Mouse (Mus musculus): ENCODE results near the gene Kank3. TPM values are rescaled to one million over a fixed set of nuclear protein-coding genes. Genes with fewer than 3 reads are reported as not detected.
"Not testable (repeated sequence)": the region's sequence is repeated elsewhere in the genome, so short reads cannot be mapped to it uniquely, and the experiment has no call there.

Gene Kank3
- polyA plus RNA-seq, 1 experiment from 2014 or later = 17.1 TPM

DNA sequence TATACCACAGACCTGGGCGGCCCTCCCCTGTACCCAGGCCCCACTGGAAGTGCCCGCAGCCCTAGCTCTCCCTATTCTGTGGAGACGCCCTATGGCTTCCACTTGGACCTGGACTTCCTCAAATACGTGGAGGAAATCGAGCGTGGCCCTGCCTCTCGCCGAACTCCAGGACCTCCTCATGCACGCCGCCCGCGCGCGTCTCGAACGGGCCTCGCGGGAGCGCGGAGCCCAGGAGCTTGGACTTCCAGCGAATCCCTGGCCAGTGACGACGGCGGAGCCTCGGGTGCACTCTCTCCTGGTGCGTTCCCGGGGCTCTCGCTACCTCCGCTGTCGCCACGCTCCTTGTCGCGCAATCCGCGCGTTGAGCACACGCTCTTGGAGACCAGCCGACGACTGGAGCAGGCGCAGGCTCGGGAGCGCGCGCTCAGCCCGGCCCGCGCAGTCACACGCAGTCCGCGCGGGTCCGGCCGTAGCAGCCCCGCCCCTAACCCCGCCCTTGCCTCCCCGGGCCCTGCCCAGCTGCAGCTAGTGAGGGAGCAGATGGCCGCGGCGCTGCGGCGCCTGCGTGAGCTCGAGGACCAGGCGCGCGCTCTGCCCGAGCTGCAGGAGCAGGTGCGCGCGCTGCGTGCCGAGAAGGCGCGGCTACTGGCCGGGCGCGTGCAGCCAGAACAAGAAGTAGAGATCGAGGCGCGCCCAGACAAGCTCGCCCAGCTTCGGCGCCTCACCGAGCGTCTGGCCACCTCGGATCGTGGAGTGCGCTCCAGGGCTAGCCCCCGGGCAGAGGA is 7.1 kb downstream of the Kank3 start:
- H3K9me3 ChIP-seq (ENCODE audit: control insufficient read depth, low read length) = no peaks in the 10 kb centered on the region
- peak overlapping the region; percentile 91 for H3K27ac ChIP-seq (replicated peaks)
- peak overlapping the region; percentile 54 for H3K4me3 ChIP-seq (ENCODE audit: low read depth, low read length)
- WGBS = under 1% methylated on average over 85 of the region's 89 CpGs
- DNase-seq (ENCODE audit: low spot score) (peak; percentile 98), ATAC-seq (ENCODE audit: low FRiP score, low TSS enrichment) (peak; percentile 98)
- H3K4me1 ChIP-seq (replicated peaks; ENCODE audit: control insufficient read depth, insufficient read depth) = peaks cover 7% of the 10 kb centered on the region; the same call in 1 of the 2 replicates
- no peak for TF ChIP-seq CTCF (IDR thresholded peaks at IDR 0.05; ENCODE audit: low read depth)
- no peak for TF ChIP-seq EP300 (optimal IDR thresholded peaks at IDR 0.05)
- peaks cover 13% of the 10 kb centered on the region; the same call in 1 of the 2 replicates for H3K36me3 ChIP-seq (ENCODE audit: control insufficient read depth, insufficient read depth, low read length)
- peak overlapping the region; percentile 88 for H3K4me2 ChIP-seq (replicated peaks; ENCODE audit: low read depth)
- H3K9ac ChIP-seq (ENCODE audit: low read length) = peak overlapping the region; percentile 72
- no peaks in the 10 kb centered on the region for H3K27me3 ChIP-seq (ENCODE audit: control insufficient read depth, insufficient read depth, low read length)

DNA sequence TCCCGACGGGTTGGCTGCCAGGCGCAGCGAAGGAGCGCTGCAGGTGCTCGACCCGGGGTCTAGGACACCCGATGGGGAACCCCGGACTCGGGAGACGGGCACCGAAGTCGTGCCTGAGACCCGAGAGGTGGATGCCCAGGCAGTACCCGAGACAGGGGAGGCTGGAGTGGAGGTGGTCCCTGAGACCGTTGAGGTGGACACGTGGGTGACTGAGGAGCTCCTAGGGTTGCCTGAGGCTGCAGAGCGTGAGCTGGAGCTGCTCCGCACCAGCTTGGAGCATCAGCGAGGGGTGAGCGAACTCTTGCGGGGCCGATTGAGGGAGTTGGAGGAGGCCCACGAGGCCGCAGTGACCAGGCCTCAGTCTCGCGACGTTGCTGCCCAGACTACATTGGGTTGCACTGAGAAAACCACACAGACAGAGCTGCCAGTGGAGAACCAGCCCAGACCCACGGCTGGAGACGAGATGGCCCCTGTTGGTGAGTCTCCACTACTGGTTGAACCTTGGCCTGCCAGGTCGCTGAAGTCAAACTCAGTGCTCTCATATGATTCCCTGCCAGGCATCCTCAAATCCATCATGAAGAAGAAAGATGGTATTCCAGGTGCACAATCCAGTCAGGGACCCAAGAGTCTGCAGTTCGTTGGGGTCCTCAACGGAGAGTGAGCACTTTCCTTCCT is 7.8 kb downstream of the Kank3 start:
- Histone ChIP-seq H3K4me2 (replicated peaks; ENCODE audit: low read depth) (peak overlapping the region; percentile 88), H3K4me3 (ENCODE audit: low read depth, low read length) (peak overlapping the region; percentile 54), H3K9ac (ENCODE audit: low read length) (peak overlapping the region; percentile 72), H3K4me1 (replicated peaks; ENCODE audit: control insufficient read depth, insufficient read depth) (peaks cover 7% of the 10 kb centered on the region; the same call in 1 of the 2 replicates), H3K27me3 (ENCODE audit: control insufficient read depth, insufficient read depth, low read length) (no peaks in the 10 kb centered on the region), H3K9me3 (ENCODE audit: control insufficient read depth, low read length) (no peaks in the 10 kb centered on the region), H3K36me3 (ENCODE audit: control insufficient read depth, insufficient read depth, low read length) (peaks cover 13% of the 10 kb centered on the region; the same call in 1 of the 2 replicates), H3K27ac (replicated peaks) (peak overlapping the region; percentile 91)
- WGBS = 21% methylated on average over 33 of the region's 33 CpGs
- DNase-seq (ENCODE audit: low spot score) (no peak), ATAC-seq (ENCODE audit: low FRiP score, low TSS enrichment) (peak; percentile 43)
- TF ChIP-seq EP300 (optimal IDR thresholded peaks at IDR 0.05) = no peak
- TF ChIP-seq CTCF (IDR thresholded peaks at IDR 0.05; ENCODE audit: low read depth) = no peak

DNA sequence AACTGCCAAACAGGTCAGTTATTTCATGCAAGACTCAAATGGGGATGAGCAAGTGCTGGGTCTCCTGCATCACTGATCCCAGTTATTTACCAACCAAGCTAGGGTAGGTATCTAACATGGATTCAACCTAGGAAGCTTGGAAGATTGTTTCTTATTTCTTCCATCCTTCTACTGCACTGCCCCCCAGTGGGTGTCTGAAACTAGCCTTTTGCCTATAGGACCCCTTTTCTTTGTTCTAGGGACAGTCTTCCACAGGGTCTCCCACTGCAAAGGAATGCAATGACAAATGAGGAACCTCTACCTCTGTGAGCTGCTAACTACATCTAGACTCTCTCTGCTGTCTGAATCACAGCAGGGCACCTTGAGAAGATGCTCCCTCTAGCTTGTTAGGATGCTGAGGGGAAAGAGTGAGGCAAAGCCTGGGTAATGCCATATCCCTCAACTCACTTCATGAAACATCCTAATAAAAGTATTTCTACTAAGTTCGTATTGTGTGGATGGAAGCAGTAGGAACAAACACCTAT is 12.2 kb downstream of the Kank3 start:
- H3K4me1 ChIP-seq (replicated peaks; ENCODE audit: control insufficient read depth, insufficient read depth) = peaks cover 10% of the 10 kb centered on the region; the same call in 1 of the 2 replicates
- no peak overlapping the region for H3K9ac ChIP-seq (ENCODE audit: low read length)
- H3K27me3 ChIP-seq (ENCODE audit: control insufficient read depth, insufficient read depth, low read length) = no peaks in the 10 kb centered on the region
- no peak for ATAC-seq (ENCODE audit: low FRiP score, low TSS enrichment)
- no peak overlapping the region for H3K27ac ChIP-seq (replicated peaks)
- peaks cover 13% of the 10 kb centered on the region; the same call in 1 of the 2 replicates for H3K36me3 ChIP-seq (ENCODE audit: control insufficient read depth, insufficient read depth, low read length)
- TF ChIP-seq EP300 (optimal IDR thresholded peaks at IDR 0.05) = no peak
- peak; percentile 53 for TF ChIP-seq CTCF (IDR thresholded peaks at IDR 0.05; ENCODE audit: low read depth)
- DNase-seq (ENCODE audit: low spot score) = no peak
- H3K4me3 ChIP-seq (ENCODE audit: low read depth, low read length) = no peak overlapping the region
- H3K9me3 ChIP-seq (ENCODE audit: control insufficient read depth, low read length) = no peaks in the 10 kb centered on the region
- H3K4me2 ChIP-seq (replicated peaks; ENCODE audit: low read depth) = no peak overlapping the region
- WGBS = 74% methylated on average over 1 of the region's 1 CpGs

DNA sequence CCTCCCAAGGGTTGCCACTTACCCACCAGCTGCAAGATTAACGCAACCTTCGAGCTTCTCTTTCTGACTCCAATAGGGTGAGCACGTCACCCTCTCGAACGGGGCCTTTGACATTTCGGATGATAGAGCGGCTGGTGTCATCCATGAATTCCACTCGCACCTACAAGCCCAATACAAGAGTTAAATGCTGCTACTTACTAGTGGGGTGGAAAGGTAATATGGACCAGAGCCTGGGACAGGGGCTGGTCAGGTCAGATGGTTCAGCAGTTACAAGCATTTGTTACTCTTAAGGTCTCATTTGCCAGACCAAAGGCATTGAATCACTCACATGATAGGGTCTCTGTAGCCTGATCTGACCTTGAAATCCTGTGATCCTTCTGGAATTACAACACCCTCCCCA is 12.9 kb downstream of the Kank3 start:
- 75% methylated on average over 8 of the region's 8 CpGs for WGBS
- H3K9me3 ChIP-seq (ENCODE audit: control insufficient read depth, low read length); H3K27me3 ChIP-seq (ENCODE audit: control insufficient read depth, insufficient read depth, low read length); H3K4me1 ChIP-seq (replicated peaks; ENCODE audit: control insufficient read depth, insufficient read depth); ATAC-seq (ENCODE audit: low FRiP score, low TSS enrichment); DNase-seq (ENCODE audit: low spot score): not testable (repeated sequence)
- peak overlapping the region; percentile 69 for H3K4me3 ChIP-seq (ENCODE audit: low read depth, low read length)
- peaks cover 13% of the 10 kb centered on the region; the same call in 1 of the 2 replicates for H3K36me3 ChIP-seq (ENCODE audit: control insufficient read depth, insufficient read depth, low read length)
- H3K9ac ChIP-seq (ENCODE audit: low read length) = peak overlapping the region; percentile 85
- H3K27ac ChIP-seq (replicated peaks) = 0 out of 2 replicates have a peak overlapping the region, but pooled peaks have one; percentile 8
- H3K4me2 ChIP-seq (replicated peaks; ENCODE audit: low read depth) = peak overlapping the region; percentile 70

DNA sequence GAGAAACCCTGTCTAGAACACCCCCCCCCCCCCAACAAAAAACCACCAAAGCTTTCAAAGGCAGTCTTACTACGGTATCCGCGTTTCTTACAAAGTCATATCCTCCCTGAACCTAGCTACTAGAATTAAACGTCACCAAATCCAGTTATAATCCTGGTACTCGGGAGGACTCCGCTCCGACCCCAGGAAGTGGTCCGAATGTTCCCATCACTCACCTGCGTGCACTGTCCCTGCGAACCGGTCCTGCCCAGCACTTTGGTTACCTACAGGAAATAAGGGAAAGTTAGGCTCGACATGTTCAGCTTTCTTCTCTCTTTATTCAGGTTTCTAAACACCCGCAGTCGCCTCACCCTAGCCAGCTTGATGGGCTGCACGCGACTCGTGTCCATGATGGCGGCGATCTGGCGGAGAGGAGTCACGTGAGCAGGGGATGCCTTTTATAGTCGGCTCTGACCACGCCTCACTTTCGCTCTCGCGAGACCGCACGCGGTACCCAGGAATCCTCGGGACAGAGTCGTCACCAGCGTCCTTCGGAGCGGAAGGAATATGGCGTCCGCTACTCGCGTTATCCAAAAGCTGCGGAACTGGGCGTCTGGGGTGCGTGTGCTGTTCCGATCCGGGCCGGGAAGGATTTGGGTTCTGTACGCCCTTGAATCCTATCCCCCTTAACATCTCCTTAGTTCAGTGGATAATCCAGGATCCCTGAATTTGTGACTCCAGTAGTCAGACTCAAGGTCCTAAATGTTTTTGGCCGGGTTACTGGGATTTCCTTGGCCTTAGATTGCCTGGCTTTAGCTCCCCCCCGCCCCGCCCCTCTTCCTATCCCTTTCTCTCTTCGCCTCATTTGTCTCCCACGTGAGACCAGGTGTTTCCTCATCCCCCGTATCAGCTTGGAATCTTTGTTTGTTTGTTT is 14.0 kb downstream of the Kank3 start, which contains the start of the genes Rps28 and Ndufa7:
TSS of gene Rps28 (minus strand) at position 479 of the 913 bp plus-strand sequence.
TSS of gene Ndufa7 (plus strand) at position 489 of the 913 bp plus-strand sequence.
- TF ChIP-seq CTCF (IDR thresholded peaks at IDR 0.05; ENCODE audit: low read depth) (no peak), EP300 (optimal IDR thresholded peaks at IDR 0.05) (peak; percentile 96)
- Histone ChIP-seq H3K4me2 (replicated peaks; ENCODE audit: low read depth) (peak within 1 kb of the TSS; percentile 70), H3K4me1 (replicated peaks; ENCODE audit: control insufficient read depth, insufficient read depth) (peaks cover 5% of the 10 kb centered on the region; the same call in 1 of the 2 replicates), H3K9me3 (ENCODE audit: control insufficient read depth, low read length) (no peaks in the 10 kb centered on the region), H3K9ac (ENCODE audit: low read length) (peak within 1 kb of the TSS; percentile 85), H3K4me3 (ENCODE audit: low read depth, low read length) (peak within 1 kb of the TSS; percentile 69), H3K27ac (replicated peaks) (peak within 1 kb of the TSS; percentile 91), H3K27me3 (ENCODE audit: control insufficient read depth, insufficient read depth, low read length) (no peaks in the 10 kb centered on the region), H3K36me3 (ENCODE audit: control insufficient read depth, insufficient read depth, low read length) (peaks cover 13% of the 10 kb centered on the region; the same call in 1 of the 2 replicates)
- under 1% methylated on average over 51 of the region's 51 CpGs for WGBS
- DNase-seq (ENCODE audit: low spot score) (peak; percentile 97), ATAC-seq (ENCODE audit: low FRiP score, low TSS enrichment) (peak; percentile 94)

DNA sequence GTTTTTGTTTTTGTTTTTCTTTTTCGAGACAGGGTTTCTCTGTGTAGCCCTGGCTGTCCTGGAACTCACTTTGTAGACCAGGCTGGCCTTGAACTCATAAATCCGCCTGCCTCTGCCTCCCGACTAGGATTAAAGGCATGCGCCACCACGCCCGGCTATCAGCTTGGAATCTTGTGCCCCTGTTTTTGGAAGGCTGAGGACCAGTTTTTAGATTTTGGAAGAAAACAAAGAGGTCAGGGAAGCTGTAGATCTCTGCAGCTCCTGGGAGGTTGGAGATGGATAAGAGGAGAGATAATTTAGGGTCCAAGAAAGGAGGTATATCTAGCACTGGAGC is 14.6 kb downstream of the Kank3 start:
- not testable (repeated sequence) for H3K4me1 ChIP-seq (replicated peaks; ENCODE audit: control insufficient read depth, insufficient read depth); DNase-seq (ENCODE audit: low spot score); H3K27me3 ChIP-seq (ENCODE audit: control insufficient read depth, insufficient read depth, low read length); H3K9me3 ChIP-seq (ENCODE audit: control insufficient read depth, low read length); ATAC-seq (ENCODE audit: low FRiP score, low TSS enrichment)
- Histone ChIP-seq H3K4me3 (ENCODE audit: low read depth, low read length) (peak overlapping the region; percentile 69), H3K36me3 (ENCODE audit: control insufficient read depth, insufficient read depth, low read length) (peaks cover 13% of the 10 kb centered on the region; the same call in 1 of the 2 replicates), H3K27ac (replicated peaks) (peak overlapping the region; percentile 91), H3K4me2 (replicated peaks; ENCODE audit: low read depth) (peak overlapping the region; percentile 65), H3K9ac (ENCODE audit: low read length) (peak overlapping the region; percentile 85)
- 5% methylated on average over 6 of the region's 6 CpGs for WGBS
